Mouse (Mus musculus): ENCODE measurements around the gene Iqce. TPM values are rescaled to one million over a fixed set of nuclear protein-coding genes. Genes with fewer than 3 reads are reported as not detected.

Iqce gene
- total and polyA plus RNA-seq, 3 experiments, result 6.4 to 21.2 TPM; not detected in 1

DNA sequence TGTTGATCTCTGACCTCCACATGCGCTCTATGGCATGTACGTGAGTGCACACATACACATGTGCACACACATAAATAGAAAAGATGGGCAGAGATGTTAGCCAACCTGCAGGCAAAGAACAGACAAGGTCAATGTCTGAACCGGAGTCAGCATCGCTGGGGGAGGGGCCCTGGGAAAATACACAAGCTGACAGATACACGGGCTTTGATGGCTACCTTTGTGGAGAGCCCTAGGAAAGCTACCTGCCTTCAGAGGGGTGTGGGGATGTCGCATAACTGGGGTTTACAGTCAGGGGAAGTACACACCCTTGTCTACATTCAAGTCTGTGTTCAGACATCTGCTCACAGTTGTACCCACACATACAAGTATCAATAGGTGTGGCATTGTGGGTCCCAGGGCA is 63.7 kb downstream of the Iqce start:
- peaks cover 0 to 9% of the 10 kb centered on the region in 2 experiments; a peak in 2 of 4 replicates for H3K36me3 ChIP-seq (ENCODE audit: control insufficient read depth in 1 of 2, insufficient read depth in 2 of 2, low read length in 2 of 2)
- no peak for TF ChIP-seq ETS1 (IDR thresholded peaks at IDR 0.05; ENCODE audit: low read depth, low read length)
- TF ChIP-seq POLR2AphosphoS5 (IDR thresholded peaks at IDR 0.05; ENCODE audit: borderline replicate concordance, low read depth, low read length), result no peak
- H3K27ac ChIP-seq (ENCODE audit: control insufficient read depth, low read depth, low read length), result no peak overlapping the region
- no peaks in the 10 kb centered on the region for H3K79me2 ChIP-seq (ENCODE audit: control insufficient read depth, insufficient read depth, low read length, poor library complexity)
- DNase-seq (ENCODE audit: low read depth, low spot score), result no peak
- peaks cover 5 to 16% of the 10 kb centered on the region in 2 experiments for H3K4me1 ChIP-seq (ENCODE audit: control insufficient read depth in 1 of 2, insufficient read depth in 2 of 2, low read length in 2 of 2)
- H3K9me3 ChIP-seq (replicated peaks; ENCODE audit: insufficient read depth, low read length), result no peaks in the 10 kb centered on the region
- no peaks in the 10 kb centered on the region for H3K27me3 ChIP-seq (ENCODE audit: control insufficient read depth in 1 of 2, insufficient read depth in 2 of 2, low read length in 2 of 2)
- H3K4me3 ChIP-seq (ENCODE audit: control insufficient read depth in 1 of 2, insufficient read depth in 1 of 2, low read depth in 2 of 2, low read length in 2 of 2), result no peak overlapping the region
- H3K9ac ChIP-seq (ENCODE audit: control insufficient read depth, low read depth, low read length, poor library complexity, severe bottlenecking), result no peak overlapping the region

DNA sequence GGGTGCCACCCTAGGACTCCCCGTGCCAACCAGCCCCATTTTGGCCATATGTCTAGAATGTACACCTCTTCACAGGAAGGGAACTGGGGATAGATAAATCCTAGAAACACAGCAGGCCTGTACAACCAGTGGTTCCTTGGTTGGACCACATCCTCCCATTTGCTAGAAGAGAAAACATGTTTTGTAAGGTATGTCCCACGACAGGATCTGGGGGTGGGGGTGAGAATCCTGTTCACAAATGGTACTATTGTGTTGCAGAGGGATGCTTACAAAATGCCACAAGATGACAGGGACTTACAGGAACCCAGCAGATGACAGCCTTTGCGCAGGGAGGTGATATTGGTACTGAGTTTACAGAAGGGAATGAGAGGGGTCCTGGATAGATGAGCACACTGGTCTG is 64.2 kb downstream of the Iqce start:
- TF ChIP-seq NELFE (IDR thresholded peaks at IDR 0.05; ENCODE audit: low read depth, low read length) (no peak), BHLHE40 (IDR thresholded peaks at IDR 0.05; ENCODE audit: borderline replicate concordance, low read depth, low read length) (no peak), MXI1 (IDR thresholded peaks at IDR 0.05; ENCODE audit: low read depth, low read length) (no peak), TBP (IDR thresholded peaks at IDR 0.05; ENCODE audit: low read depth, low read length) (no peak), MAFK (IDR thresholded peaks at IDR 0.05; ENCODE audit: borderline replicate concordance, low read depth, low read length) (no peak), ELF1 (IDR thresholded peaks at IDR 0.05; ENCODE audit: low read depth, low read length) (no peak), E2F4 (IDR thresholded peaks at IDR 0.05; ENCODE audit: borderline replicate concordance, low read depth, low read length) (no peak), ZNF384 (IDR thresholded peaks at IDR 0.05; ENCODE audit: low read depth, low read length) (no peak), MYB (IDR thresholded peaks at IDR 0.05; ENCODE audit: low read depth, low read length) (no peak), UBTF (IDR thresholded peaks at IDR 0.05; ENCODE audit: borderline replicate concordance, insufficient read depth, low read depth, low read length) (no peak), KAT2A (conservative IDR thresholded peaks at IDR 0.05; ENCODE audit: low read depth, low read length) (no peak), CTCF (IDR thresholded peaks at IDR 0.05 in 2 of 3, conservative IDR thresholded peaks at IDR 0.05 in 1 of 3; ENCODE audit: control insufficient read depth in 1 of 3, insufficient read depth in 1 of 3, low read depth in 2 of 3, low read length in 3 of 3, poor library complexity in 1 of 3, severe bottlenecking in 1 of 3) (no peak), USF2 (IDR thresholded peaks at IDR 0.05; ENCODE audit: borderline replicate concordance in 1 of 2, insufficient read depth in 1 of 2, low read depth in 1 of 2, low read length in 2 of 2) (no peak), MEF2A (IDR thresholded peaks at IDR 0.05; ENCODE audit: extremely low read depth, insufficient replicate concordance, low read depth, low read length, poor library complexity, severe bottlenecking) (no peak), ZMIZ1 (IDR thresholded peaks at IDR 0.05; ENCODE audit: low read depth, low read length) (no peak), EP300 (IDR thresholded peaks at IDR 0.05; ENCODE audit: low read depth in 1 of 2, low read length in 2 of 2) (no peak)
- no peak overlapping the region for H3K27ac ChIP-seq (ENCODE audit: control insufficient read depth, low read depth, low read length)
- H3K4me1 ChIP-seq (ENCODE audit: control insufficient read depth in 1 of 2, insufficient read depth in 2 of 2, low read length in 2 of 2), result peaks cover 5 to 16% of the 10 kb centered on the region in 2 experiments
- no peak overlapping the region for H3K9ac ChIP-seq (ENCODE audit: control insufficient read depth, low read depth, low read length, poor library complexity, severe bottlenecking)
- H3K79me2 ChIP-seq (ENCODE audit: control insufficient read depth, insufficient read depth, low read length, poor library complexity), result no peaks in the 10 kb centered on the region
- no peak overlapping the region for H3K4me3 ChIP-seq (ENCODE audit: control insufficient read depth in 1 of 2, insufficient read depth in 1 of 2, low read depth in 2 of 2, low read length in 2 of 2)
- H3K9me3 ChIP-seq (replicated peaks; ENCODE audit: insufficient read depth, low read length), result no peaks in the 10 kb centered on the region
- H3K36me3 ChIP-seq (ENCODE audit: control insufficient read depth in 1 of 2, insufficient read depth in 2 of 2, low read length in 2 of 2), result peaks cover 0 to 9% of the 10 kb centered on the region in 2 experiments; a peak in 2 of 4 replicates
- DNase-seq (ENCODE audit: low read depth, low spot score), result no peak
- H3K27me3 ChIP-seq (ENCODE audit: control insufficient read depth in 1 of 2, insufficient read depth in 2 of 2, low read length in 2 of 2), result no peaks in the 10 kb centered on the region

All from MEL (cell line).